Mouse (Mus musculus): ENCODE results near the gene Kctd11. TPM values are rescaled to one million over a fixed set of nuclear protein-coding genes. Genes with fewer than 3 reads are reported as not detected.

Kctd11 gene
- polyA plus RNA-seq, 1 experiment from 2014 or later, result 2.9 TPM

DNA sequence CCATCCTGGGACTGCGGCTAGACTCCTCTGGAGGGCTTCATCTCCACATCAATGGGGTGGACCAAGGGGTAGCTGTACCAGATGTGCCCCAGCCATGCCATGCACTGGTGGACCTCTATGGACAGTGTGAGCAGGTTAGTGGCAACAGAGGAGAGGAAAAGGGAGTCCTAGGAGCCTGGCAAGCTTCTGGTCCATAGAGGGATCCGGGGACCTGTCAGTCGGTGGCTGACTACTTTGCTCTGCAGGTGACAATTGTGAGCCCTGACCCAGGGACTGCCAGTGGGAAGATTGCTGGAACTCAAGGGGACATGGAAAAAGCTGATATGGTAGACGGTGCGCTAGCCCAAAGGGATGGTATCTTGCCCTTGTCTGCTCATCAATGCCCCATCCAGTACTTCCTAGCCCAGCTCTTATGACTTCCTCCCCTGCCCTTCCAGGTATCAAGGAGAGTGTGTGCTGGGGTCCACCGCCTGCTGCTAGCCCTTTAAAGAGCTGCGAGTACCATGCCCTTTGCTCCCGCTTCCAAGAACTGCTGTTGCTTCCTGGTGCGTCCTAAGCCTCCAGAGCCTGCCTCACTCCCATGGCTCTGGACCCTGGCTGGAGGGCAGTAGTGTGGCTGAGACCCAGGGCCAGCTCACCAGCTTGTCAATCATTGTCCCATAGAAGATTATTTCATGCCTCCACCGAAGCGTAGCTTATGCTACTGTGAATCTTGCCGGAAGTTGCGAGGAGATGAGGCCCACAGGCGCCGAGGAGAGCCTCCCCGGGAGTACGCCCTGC is 29.8 kb upstream of the Kctd11 start:
- H3K4me1 ChIP-seq, result peaks cover 24% of the 10 kb centered on the region
- 0 out of 2 replicates have a peak overlapping the region, but pooled peaks have one; percentile 2 for H3K4me3 ChIP-seq
- no peak overlapping the region for H3K27ac ChIP-seq
- no peak overlapping the region for H3K9ac ChIP-seq
- no peak for ATAC-seq (ENCODE audit: insufficient number of reproducible peaks, insufficient read depth, low FRiP score, low TSS enrichment)
- H3K4me2 ChIP-seq (replicated peaks), result no peak overlapping the region
- 92% methylated on average over 17 of the region's 17 CpGs for WGBS
- H3K36me3 ChIP-seq, result peaks cover 87% of the 10 kb centered on the region
- no peaks in the 10 kb centered on the region for H3K9me3 ChIP-seq
- no peaks in the 10 kb centered on the region for H3K27me3 ChIP-seq

DNA sequence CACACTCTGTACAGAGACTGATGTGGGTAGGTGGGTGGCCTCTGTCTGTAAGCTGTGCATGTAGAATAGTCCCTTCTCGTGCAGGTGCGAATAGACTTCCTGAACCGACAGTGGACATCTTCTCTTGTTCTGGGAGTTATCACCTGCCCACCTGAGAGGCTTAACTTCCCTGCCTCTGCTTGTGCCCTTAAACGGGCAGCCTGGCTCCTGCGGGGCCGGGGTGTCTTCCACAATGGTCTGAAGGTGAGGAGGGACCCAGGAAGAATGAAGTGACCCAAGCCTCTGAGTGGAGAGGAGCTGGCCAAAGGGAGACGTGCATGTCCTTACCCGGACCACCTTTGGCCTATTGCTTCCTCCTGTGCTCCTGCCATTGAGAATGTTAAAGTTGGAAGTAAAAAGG is 29.0 kb upstream of the Kctd11 start:
- WGBS, result 90% methylated on average over 8 of the region's 8 CpGs
- no peak overlapping the region for H3K4me3 ChIP-seq
- H3K4me1 ChIP-seq, result peaks cover 16% of the 10 kb centered on the region
- H3K36me3 ChIP-seq, result peaks cover 87% of the 10 kb centered on the region
- no peaks in the 10 kb centered on the region for H3K9me3 ChIP-seq
- no peak for ATAC-seq (ENCODE audit: insufficient number of reproducible peaks, insufficient read depth, low FRiP score, low TSS enrichment)
- no peak overlapping the region for H3K27ac ChIP-seq
- H3K4me2 ChIP-seq (replicated peaks), result no peak overlapping the region
- no peaks in the 10 kb centered on the region for H3K27me3 ChIP-seq
- no peak overlapping the region for H3K9ac ChIP-seq

DNA sequence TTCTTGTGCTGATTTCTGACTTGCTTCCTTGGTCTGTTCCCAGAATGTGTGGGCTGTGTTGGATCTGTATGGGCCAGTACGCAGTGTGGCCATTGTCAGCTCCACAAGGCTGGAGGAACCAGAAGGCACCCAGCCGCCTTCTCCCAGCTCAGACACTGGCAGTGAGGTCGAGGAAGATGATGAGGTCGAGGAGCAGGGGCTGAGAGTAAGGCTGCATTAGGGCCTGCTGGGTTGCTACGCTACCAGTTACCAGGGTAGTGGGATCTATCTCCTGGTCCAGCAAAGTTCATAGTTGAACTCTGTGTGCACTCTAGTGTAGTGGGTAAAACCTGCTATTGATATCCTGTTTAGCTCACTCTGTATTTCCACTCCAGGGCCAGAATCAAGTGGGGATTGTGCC is 28.0 kb upstream of the Kctd11 start:
- no peak for ATAC-seq (ENCODE audit: insufficient number of reproducible peaks, insufficient read depth, low FRiP score, low TSS enrichment)
- Histone ChIP-seq H3K27me3 (no peaks in the 10 kb centered on the region), H3K9me3 (no peaks in the 10 kb centered on the region), H3K36me3 (peaks cover 92% of the 10 kb centered on the region), H3K4me3 (no peak overlapping the region), H3K4me1 (peaks cover 9% of the 10 kb centered on the region; the same call in 1 of the 2 replicates), H3K9ac (no peak overlapping the region), H3K4me2 (replicated peaks) (no peak overlapping the region), H3K27ac (no peak overlapping the region)
- 92% methylated on average over 5 of the region's 5 CpGs for WGBS

DNA sequence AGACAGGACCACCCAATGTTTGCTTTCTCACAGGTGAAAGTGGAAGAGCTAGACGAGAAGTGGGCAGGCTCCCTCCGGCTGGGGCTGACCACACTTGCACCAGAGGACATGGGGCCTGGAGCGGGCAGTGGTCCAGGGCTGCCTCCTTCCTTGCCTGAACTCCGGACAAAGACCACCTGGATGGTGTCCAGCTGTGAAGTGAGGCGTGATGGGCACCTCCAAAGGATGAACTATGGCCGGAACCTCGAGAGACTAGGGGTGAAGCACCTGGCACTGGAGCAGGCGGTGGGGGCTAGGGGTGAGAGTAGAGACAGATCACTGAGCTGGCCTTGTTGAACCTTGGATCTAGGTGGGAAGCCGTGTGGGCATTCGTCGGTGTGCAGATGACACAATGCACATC is 27.4 kb upstream of the Kctd11 start:
- Histone ChIP-seq H3K4me1 (peaks cover 8% of the 10 kb centered on the region; the same call in 1 of the 2 replicates), H3K4me2 (replicated peaks) (no peak overlapping the region), H3K9me3 (no peaks in the 10 kb centered on the region), H3K4me3 (no peak overlapping the region), H3K27me3 (no peaks in the 10 kb centered on the region), H3K9ac (no peak overlapping the region), H3K27ac (no peak overlapping the region), H3K36me3 (peaks cover 98% of the 10 kb centered on the region)
- 93% methylated on average over 11 of the region's 11 CpGs for WGBS
- no peak for ATAC-seq (ENCODE audit: insufficient number of reproducible peaks, insufficient read depth, low FRiP score, low TSS enrichment)

DNA sequence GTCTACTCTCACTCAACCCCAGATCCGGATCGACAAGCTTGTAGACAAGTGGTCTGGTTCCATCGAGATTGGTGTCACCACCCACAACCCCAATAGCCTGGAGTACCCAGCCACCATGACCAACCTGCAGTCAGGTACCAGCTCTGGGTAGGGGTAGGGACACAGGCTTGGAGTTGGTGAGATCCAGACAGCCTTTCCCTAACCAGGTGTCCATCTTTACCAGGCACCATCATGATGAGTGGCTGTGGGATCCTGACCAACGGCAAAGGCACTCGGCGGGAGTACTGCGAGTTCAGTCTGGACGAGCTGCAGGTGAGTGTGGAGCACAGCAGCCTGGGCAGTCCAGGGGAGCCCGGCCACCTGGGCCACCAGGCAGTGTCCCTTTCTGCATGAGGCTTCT is 23.1 kb upstream of the Kctd11 start:
- H3K4me1 ChIP-seq, result peaks cover 18% of the 10 kb centered on the region
- H3K36me3 ChIP-seq, result peaks cover 57% of the 10 kb centered on the region
- no peak overlapping the region for H3K27ac ChIP-seq
- ATAC-seq (ENCODE audit: insufficient number of reproducible peaks, insufficient read depth, low FRiP score, low TSS enrichment), result no peak
- no peak overlapping the region for H3K9ac ChIP-seq
- H3K9me3 ChIP-seq, result no peaks in the 10 kb centered on the region
- no peaks in the 10 kb centered on the region for H3K27me3 ChIP-seq
- 96% methylated on average over 9 of the region's 9 CpGs for WGBS
- no peak overlapping the region for H3K4me2 ChIP-seq (replicated peaks)
- H3K4me3 ChIP-seq, result no peak overlapping the region

DNA sequence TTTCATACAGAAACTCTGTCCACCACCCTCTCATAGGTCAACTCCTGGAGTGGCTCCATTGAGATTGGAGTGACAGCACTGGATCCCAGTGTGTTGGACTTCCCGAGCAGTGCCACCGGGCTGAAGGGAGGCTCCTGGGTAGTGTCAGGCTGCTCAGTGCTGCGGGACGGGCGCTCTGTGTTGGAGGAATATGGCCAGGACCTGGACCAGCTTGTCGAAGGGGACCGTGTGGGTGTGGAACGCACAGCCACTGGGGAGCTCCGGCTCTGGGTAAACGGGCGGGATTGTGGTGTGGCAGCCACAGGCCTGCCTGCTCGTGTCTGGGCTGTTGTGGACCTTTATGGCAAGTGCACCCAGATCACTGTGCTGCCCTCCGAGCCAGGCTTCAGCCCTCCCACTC is 21.8 kb upstream of the Kctd11 start:
- Histone ChIP-seq H3K4me2 (replicated peaks) (peak overlapping the region; percentile 87), H3K36me3 (peaks cover 44% of the 10 kb centered on the region), H3K27me3 (no peaks in the 10 kb centered on the region), H3K9me3 (no peaks in the 10 kb centered on the region), H3K27ac (no peak overlapping the region), H3K4me3 (peak overlapping the region; percentile 78), H3K9ac (peak overlapping the region; percentile 82), H3K4me1 (peaks cover 24% of the 10 kb centered on the region)
- WGBS, result 87% methylated on average over 13 of the region's 13 CpGs
- ATAC-seq (ENCODE audit: insufficient number of reproducible peaks, insufficient read depth, low FRiP score, low TSS enrichment), result no peak

DNA sequence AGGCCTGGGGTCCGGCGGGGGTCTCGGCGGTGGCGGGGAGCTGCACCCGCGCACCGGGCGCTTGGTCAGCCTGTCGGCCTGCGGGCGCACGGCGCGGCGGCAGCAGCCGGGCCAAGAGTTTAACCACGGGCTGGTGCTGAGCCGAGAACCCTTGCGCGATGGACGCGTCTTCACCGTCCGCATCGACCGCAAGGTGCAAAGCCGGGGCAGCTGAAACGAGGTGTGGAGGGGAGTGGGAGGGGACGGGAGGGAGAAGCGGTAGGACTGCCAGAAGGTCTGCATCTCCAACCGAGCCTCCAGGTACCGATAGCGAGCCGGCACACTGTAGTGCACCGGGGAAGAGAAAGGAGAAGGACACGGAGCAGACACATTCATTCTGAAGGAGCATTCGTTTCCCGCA is 20.8 kb upstream of the Kctd11 start:
- H3K4me1 ChIP-seq, result peaks cover 24% of the 10 kb centered on the region
- no peaks in the 10 kb centered on the region for H3K27me3 ChIP-seq
- H3K4me2 ChIP-seq (replicated peaks), result peak overlapping the region; percentile 87
- no peaks in the 10 kb centered on the region for H3K9me3 ChIP-seq
- under 1% methylated on average over 33 of the region's 39 CpGs for WGBS
- peak overlapping the region; percentile 78 for H3K4me3 ChIP-seq
- no peak for ATAC-seq (ENCODE audit: insufficient number of reproducible peaks, insufficient read depth, low FRiP score, low TSS enrichment)
- H3K27ac ChIP-seq, result peak overlapping the region; percentile 96
- peak overlapping the region; percentile 82 for H3K9ac ChIP-seq
- H3K36me3 ChIP-seq, result peaks cover 37% of the 10 kb centered on the region

DNA sequence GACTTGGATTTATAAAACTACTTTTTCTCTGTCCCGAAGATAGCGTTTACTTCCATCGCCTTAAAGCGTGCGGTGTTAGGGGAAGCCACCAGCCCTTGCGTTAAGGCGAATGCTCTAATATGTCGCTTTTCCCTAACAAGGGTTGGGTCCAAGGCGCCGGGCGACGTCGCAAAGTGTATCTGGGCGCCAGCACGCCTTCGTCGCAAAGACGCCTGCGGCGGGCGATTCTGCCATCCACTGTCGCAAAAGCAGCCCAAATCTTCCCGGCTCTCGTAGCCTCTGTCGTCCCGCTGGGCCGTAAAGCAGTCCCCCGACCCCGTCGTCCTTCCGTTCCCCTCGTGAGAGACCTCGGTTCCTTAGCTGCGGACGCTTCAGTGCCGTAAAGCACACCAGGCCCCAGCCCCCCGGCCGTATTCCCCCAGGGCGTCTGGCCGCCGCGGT is 20.2 kb upstream of the Kctd11 start:
- no peaks in the 10 kb centered on the region for H3K9me3 ChIP-seq
- H3K27ac ChIP-seq, result peak overlapping the region; percentile 96
- H3K9ac ChIP-seq, result peak overlapping the region; percentile 82
- H3K4me3 ChIP-seq, result peak overlapping the region; percentile 78
- WGBS, result under 1% methylated on average over 42 of the region's 42 CpGs
- H3K27me3 ChIP-seq, result no peaks in the 10 kb centered on the region
- peak overlapping the region; percentile 87 for H3K4me2 ChIP-seq (replicated peaks)
- H3K4me1 ChIP-seq, result peaks cover 24% of the 10 kb centered on the region
- H3K36me3 ChIP-seq, result peaks cover 32% of the 10 kb centered on the region
- peak; percentile 43 for ATAC-seq (ENCODE audit: insufficient number of reproducible peaks, insufficient read depth, low FRiP score, low TSS enrichment)

DNA sequence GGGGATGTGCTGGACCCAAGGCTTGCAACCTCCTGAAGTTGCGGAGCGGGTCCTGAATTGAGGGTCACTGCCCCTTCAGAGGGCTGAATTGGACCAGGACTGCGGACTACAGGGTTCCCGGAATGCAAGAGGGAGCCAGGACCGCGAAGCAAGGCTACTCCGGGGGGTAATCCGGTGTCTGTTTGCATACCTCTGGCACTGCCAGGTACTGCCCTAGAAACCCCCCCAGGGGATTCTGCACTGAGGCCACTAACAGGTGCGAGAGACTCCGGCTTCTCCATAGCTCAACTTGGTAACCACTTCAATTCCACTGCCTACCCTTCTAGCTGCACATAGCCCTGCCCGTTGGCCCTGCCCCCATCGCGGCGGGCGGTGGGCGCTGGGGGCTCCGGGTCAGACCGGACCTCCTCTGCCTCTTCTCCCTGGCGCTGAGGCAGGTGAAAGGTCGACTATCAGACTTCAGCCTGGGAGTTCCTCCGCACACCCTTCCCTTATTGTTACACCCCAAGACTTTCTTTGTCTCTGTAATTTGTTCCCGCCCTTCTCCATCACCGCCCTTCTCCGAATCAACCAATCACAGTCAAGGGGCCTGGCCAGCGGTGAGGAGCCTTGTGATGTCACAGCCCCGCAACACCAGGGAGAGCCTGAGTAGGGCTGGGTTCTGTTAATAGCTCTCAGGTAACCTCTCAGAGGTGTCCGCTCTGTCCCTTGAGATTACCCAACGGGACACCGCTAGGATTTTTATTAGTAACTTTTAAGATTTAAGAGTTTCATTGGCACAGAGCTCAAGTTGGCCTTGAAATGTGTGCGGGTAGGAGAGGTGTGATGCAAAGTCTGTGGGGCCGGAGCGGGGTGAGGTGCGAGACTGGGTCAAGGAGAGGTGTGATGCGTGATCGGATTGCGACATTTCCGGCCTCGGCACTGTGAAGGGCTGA is 19.5 kb upstream of the Kctd11 start, which contains the start of the genes 2810408A11Rik and Neurl4:
Gene 2810408A11Rik (minus strand): TSS at position 517 of the 935 bp plus-strand sequence.
Gene Neurl4 (plus strand): TSS at position 602 of the 935 bp plus-strand sequence.
- Histone ChIP-seq H3K27ac (peak within 1 kb of the TSS; percentile 96), H3K9me3 (no peaks in the 10 kb centered on the region), H3K4me1 (peaks cover 24% of the 10 kb centered on the region), H3K4me2 (replicated peaks) (peak within 1 kb of the TSS; percentile 87), H3K9ac (peak within 1 kb of the TSS; percentile 86), H3K27me3 (no peaks in the 10 kb centered on the region), H3K36me3 (peaks cover 25% of the 10 kb centered on the region), H3K4me3 (peak within 1 kb of the TSS; percentile 78)
- peak; percentile 92 for ATAC-seq (ENCODE audit: insufficient number of reproducible peaks, insufficient read depth, low FRiP score, low TSS enrichment)
- WGBS, result under 1% methylated on average over 38 of the region's 38 CpGs

DNA sequence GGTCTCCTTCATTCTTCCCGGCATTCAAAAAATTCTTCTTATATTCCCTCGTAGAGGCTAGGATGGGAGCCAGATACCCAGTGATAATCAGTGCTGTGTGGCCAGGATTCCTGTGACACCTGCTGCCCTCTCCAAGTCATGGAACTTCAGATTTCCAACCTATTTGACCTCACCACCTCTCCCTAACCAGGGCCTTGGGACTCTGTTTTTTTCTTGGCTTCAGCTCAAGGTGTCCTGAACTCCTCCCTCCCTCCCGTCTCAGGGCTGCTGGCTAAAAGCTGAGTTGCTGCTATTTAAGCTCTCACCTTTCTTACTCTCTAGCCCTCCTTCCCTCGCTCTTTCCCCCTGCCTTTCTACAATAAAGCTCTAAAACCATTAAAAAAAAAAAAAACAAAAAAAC is 18.7 kb upstream of the Kctd11 start:
- H3K4me2 ChIP-seq (replicated peaks), result peak overlapping the region; percentile 87
- 16% methylated on average over 4 of the region's 4 CpGs for WGBS
- peak overlapping the region; percentile 86 for H3K9ac ChIP-seq
- H3K4me1 ChIP-seq, result peaks cover 24% of the 10 kb centered on the region
- no peaks in the 10 kb centered on the region for H3K27me3 ChIP-seq
- peaks cover 16% of the 10 kb centered on the region for H3K36me3 ChIP-seq
- no peaks in the 10 kb centered on the region for H3K9me3 ChIP-seq
- H3K27ac ChIP-seq, result peak overlapping the region; percentile 96; the same call in 1 of the 2 replicates
- peak overlapping the region; percentile 78 for H3K4me3 ChIP-seq
- ATAC-seq (ENCODE audit: insufficient number of reproducible peaks, insufficient read depth, low FRiP score, low TSS enrichment), result no peak

DNA sequence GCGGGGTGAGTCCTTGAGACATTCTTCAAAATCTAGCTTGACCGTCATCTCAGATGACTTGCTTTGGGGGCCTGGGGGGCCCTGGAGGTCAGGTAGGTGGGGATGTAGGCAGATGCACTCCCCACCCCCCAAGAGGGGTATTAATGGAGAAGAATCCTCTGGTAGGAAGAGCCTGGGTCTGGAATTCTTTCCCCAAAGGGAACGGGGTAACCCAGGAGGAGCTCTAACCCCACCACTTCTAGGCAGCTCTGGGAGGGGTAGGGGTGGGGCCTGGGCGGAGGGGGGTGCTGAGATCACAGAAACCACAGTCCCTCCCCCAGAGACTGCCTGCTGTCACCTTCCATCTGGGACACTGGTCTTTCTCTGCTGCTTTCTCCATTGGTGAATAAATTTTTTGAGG is 14.1 kb upstream of the Kctd11 start, which contains the start of gene Acap1:
Gene Acap1 (minus strand): TSS at position 249 of the 400 bp plus-strand sequence.
- 0 out of 2 replicates have a peak, but pooled peaks cover 3% of the 10 kb centered on the region for H3K36me3 ChIP-seq
- H3K4me3 ChIP-seq, result no peak within 1 kb of the TSS
- no peak within 1 kb of the TSS for H3K4me2 ChIP-seq (replicated peaks)
- no peaks in the 10 kb centered on the region for H3K9me3 ChIP-seq
- 63% methylated on average over 4 of the region's 4 CpGs for WGBS
- no peak within 1 kb of the TSS for H3K9ac ChIP-seq
- H3K27me3 ChIP-seq, result 0 out of 2 replicates have a peak, but pooled peaks cover 2% of the 10 kb centered on the region
- no peak within 1 kb of the TSS for H3K27ac ChIP-seq
- peaks cover 12% of the 10 kb centered on the region for H3K4me1 ChIP-seq
- ATAC-seq (ENCODE audit: insufficient number of reproducible peaks, insufficient read depth, low FRiP score, low TSS enrichment), result no peak

Data from embryonic facial prominence, embryonic 12.5 days (tissue).